In genomic region chr11:87807433-87807832, GRCm38 (mm10) we compare ENCODE assay signal across 36 mouse cellular contexts. TPM values are rescaled to one million over a fixed set of nuclear protein-coding genes. Genes with fewer than 3 reads are reported as not detected.
"Had no signal": no experiment of that assay in that cellular context is flagged by ENCODE, and none has a peak within 500 bp of the region (broad histone marks: within the 10 kb centered on the region; RNA-seq: fewer than 3 reads in every experiment).

No protein-coding gene starts in this region.

- H3K27me3 ChIP-seq: hindbrain, embryonic 12.5 days; hindbrain, embryonic 13.5 days; hindbrain, embryonic 15.5 days; intestine, embryonic 15.5 days; kidney, embryonic 15.5 days had no signal

- H3K36me3 ChIP-seq: heart, embryonic 10.5 days; heart, embryonic 12.5 days; heart, embryonic 13.5 days; heart, embryonic 15.5 days; hindbrain, embryonic 10.5 days; hindbrain, embryonic 12.5 days; hindbrain, embryonic 13.5 days; hindbrain, embryonic 15.5 days; intestine, embryonic 15.5 days; kidney, embryonic 15.5 days had no signal

- H3K4me1 ChIP-seq: heart, embryonic 13.5 days; heart, embryonic 15.5 days; intestine, embryonic 15.5 days; kidney, embryonic 15.5 days had no signal

- H3K4me2 ChIP-seq: heart, embryonic 11.5 days; heart, embryonic 12.5 days; heart, embryonic 13.5 days; heart, embryonic 15.5 days; hindbrain, embryonic 12.5 days; hindbrain, embryonic 13.5 days; hindbrain, embryonic 14.5 days; hindbrain, embryonic 15.5 days; intestine, embryonic 15.5 days; kidney, embryonic 15.5 days had no signal

- H3K27ac ChIP-seq: heart, embryonic 10.5 days; heart, embryonic 13.5 days; heart, embryonic 15.5 days; hindbrain, embryonic 10.5 days; hindbrain, embryonic 12.5 days; hindbrain, embryonic 13.5 days; hindbrain, embryonic 14.5 days; hindbrain, embryonic 15.5 days; hindbrain, postnatal 0 days; intestine, embryonic 15.5 days; kidney, embryonic 15.5 days; kidney, postnatal 0 days; layer of hippocampus, adult 2 months; left cerebral cortex, adult 2 months had no signal

- H3K9me3 ChIP-seq: heart, embryonic 10.5 days; heart, embryonic 12.5 days; heart, embryonic 13.5 days; heart, embryonic 15.5 days; hindbrain, embryonic 10.5 days; hindbrain, embryonic 12.5 days; hindbrain, embryonic 13.5 days; hindbrain, embryonic 15.5 days; intestine, embryonic 15.5 days; kidney, embryonic 15.5 days had no signal

- H3K4me3 ChIP-seq: heart, embryonic 10.5 days; heart, embryonic 12.5 days; heart, embryonic 13.5 days; heart, embryonic 15.5 days; hindbrain, embryonic 10.5 days; hindbrain, embryonic 12.5 days; hindbrain, embryonic 13.5 days; hindbrain, embryonic 15.5 days; intestine, embryonic 15.5 days; kidney, embryonic 15.5 days; layer of hippocampus, adult 2 months; left cerebral cortex, adult 2 months had no signal

- DNase-seq: heart, postnatal 10 days; heart, postnatal 14 days; heart, postnatal 36 days; heart, postnatal 4 days; kidney, adult 11 months; kidney, adult 18-20 months; kidney, adult 2 months; kidney, adult 8-10 months; kidney, adult 9 months; kidney, postnatal 10 days; kidney, postnatal 14 days; kidney, postnatal 25 days; kidney, postnatal 36 days; kidney, postnatal 4 days; layer of hippocampus, postnatal 36 days had no signal

- H3K9ac ChIP-seq: heart, embryonic 12.5 days; heart, embryonic 13.5 days; heart, embryonic 15.5 days; hindbrain, embryonic 12.5 days; hindbrain, embryonic 13.5 days; hindbrain, embryonic 14.5 days; hindbrain, embryonic 15.5 days; intestine, embryonic 15.5 days; kidney, embryonic 15.5 days had no signal

RNA-seq across cellular contexts. Expression of gene Mpo, which starts 14.1 kb away (rescaled TPM):
- total RNA-seq: heart, postnatal 10 days; heart, postnatal 25 days; heart, postnatal 36 days; layer of hippocampus, adult 2 months; left cerebral cortex, adult 2 months had no signal
- polyA plus RNA-seq: inflammation-experienced regulatory T-cells, adult 6 months had no signal

RNA-seq across cellular contexts. Expression of gene Lpo, which starts 20.7 kb away (rescaled TPM):
- total RNA-seq: heart, postnatal 10 days; heart, postnatal 25 days; heart, postnatal 36 days; heart, postnatal 4 days; hematopoietic stem cell, adult 5-6 weeks had no signal
- polyA plus RNA-seq: heart, embryonic 12.5 days; heart, embryonic 13.5 days; heart, postnatal 0 days; inflammation-experienced regulatory T-cells, adult 6 months; kidney, embryonic 14.5 days had no signal

RNA-seq across cellular contexts. Expression of gene Tspoap1, which starts 47.1 kb away (rescaled TPM):
- polyA plus RNA-seq: heart, postnatal 0 days had no signal
